Mouse (Mus musculus) neural tube, postnatal 0 days (tissue): Measurements from ENCODE around the gene Ly6g6f. TPM values are rescaled to one million over a fixed set of nuclear protein-coding genes. Genes with fewer than 3 reads are reported as not detected.

Experiments
- polyA plus RNA-seq: library from polyadenylated mRNA; unstranded; fragments of >200 nt; fragmentation: Nextera tagmentation; extraction: Ambion mirVana; gene quantifications from 2 replicates; pipeline ENCODE4 v1.2.1, GENCODE M21; 2015

Ly6g6f gene
- polyA plus RNA-seq, 1 experiment from 2014 or later: 0.31 TPM

DNA sequence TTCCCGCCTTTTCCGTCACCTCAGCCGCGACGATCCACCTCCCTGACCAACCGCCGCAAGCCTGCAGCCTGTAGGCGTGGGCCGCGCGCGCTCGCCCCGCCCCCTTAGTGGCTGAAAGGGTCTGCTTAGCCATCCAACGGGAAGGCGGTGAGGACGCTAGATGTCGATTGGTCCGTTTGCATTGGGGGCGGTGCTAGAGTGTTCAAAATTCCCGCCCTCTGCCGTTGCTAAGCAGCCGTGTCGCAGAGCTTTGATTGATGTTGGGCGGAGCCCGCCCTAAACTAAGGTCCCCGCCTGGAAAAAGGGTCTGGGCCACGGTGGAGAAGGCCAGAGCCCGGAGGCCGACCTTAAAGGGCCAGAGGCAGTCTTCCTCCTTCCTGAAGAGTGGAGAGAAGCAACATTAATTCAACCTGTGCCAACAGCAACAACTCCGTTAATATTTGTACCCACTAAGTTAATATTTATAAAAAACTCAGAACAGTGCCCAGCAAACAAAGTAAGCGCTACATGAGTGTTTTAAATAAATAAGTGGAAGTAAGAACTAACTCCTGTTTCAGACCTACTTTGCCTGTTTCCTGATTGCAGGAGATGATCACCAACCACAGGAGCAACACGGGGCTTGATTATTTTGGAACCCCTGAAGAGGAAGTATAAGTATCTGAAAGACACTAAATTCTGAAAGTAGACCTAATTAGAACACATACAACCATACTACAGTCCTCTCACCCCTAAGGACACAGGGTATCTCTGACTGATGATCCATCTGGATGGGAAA lies 38.5 kb downstream of the Ly6g6f start, which contains the start of gene Msh5:
Gene Msh5, minus strand, starts transcription at position 65 of the 775 bp plus-strand sequence.

Other genes starting within 250 kb of the Ly6g6f start
- 39.4 and 46.3 TPM in 2 replicates for gene Stk19, start 248.7 kb downstream of the Ly6g6f start, polyA plus RNA-seq
- gene Dxo, start 248.6 kb downstream of the Ly6g6f start, polyA plus RNA-seq: 40.6 and 50.7 TPM in 2 replicates
- gene Skiv2l, start 235.4 kb downstream of the Ly6g6f start, polyA plus RNA-seq: 39.3 and 47.4 TPM in 2 replicates
- gene Nelfe, start 235.2 kb downstream of the Ly6g6f start, polyA plus RNA-seq: 57.6 and 63.6 TPM in 2 replicates
- 1.4 and 1.6 TPM in 2 replicates for gene Cfb, start 223.1 kb downstream of the Ly6g6f start, polyA plus RNA-seq
- gene Zbtb12, start 206.1 kb downstream of the Ly6g6f start, polyA plus RNA-seq: 6.0 and 6.9 TPM in 2 replicates
- not detected in 2 replicates for gene Gm20547, start 203.6 kb downstream of the Ly6g6f start, polyA plus RNA-seq
- gene C2, start 187.3 kb downstream of the Ly6g6f start, polyA plus RNA-seq: 4.2 and 4.8 TPM in 2 replicates
- gene Ehmt2, start 187.1 kb downstream of the Ly6g6f start, polyA plus RNA-seq: 59.7 and 73.8 TPM in 2 replicates
- 0.10 TPM in 1 of 2 replicates, not detected in the other for gene Slc44a4, start 171.1 kb downstream of the Ly6g6f start, polyA plus RNA-seq
- 40.7 and 44.0 TPM in 2 replicates for gene Neu1, start 154.4 kb downstream of the Ly6g6f start, polyA plus RNA-seq
- gene Hspa1b, start 126.4 kb downstream of the Ly6g6f start, polyA plus RNA-seq: 0.79 and 1.4 TPM in 2 replicates
- gene Gm20481, start 115.7 kb downstream of the Ly6g6f start, polyA plus RNA-seq: not detected in 2 replicates
- gene Hspa1a, start 113.5 kb downstream of the Ly6g6f start, polyA plus RNA-seq: 13.8 and 15.5 TPM in 2 replicates
- 0.58 and 0.76 TPM in 2 replicates for gene Hspa1l, start 112.9 kb downstream of the Ly6g6f start, polyA plus RNA-seq
- gene Lsm2, start 103.7 kb downstream of the Ly6g6f start, polyA plus RNA-seq: 88.6 and 94.3 TPM in 2 replicates
- 38.5 and 45.0 TPM in 2 replicates for gene Vars, start 84.6 kb downstream of the Ly6g6f start, polyA plus RNA-seq
- 0.25 and 0.59 TPM in 2 replicates for gene Vwa7, start 69.0 kb downstream of the Ly6g6f start, polyA plus RNA-seq
- 3.2 and 4.4 TPM in 2 replicates for gene Sapcd1, start 57.6 kb downstream of the Ly6g6f start, polyA plus RNA-seq
- gene Msh5, start 38.9 kb downstream of the Ly6g6f start, polyA plus RNA-seq: 1.6 and 2.0 TPM in 2 replicates
- gene Clic1, start 35.6 kb downstream of the Ly6g6f start, polyA plus RNA-seq: 72.4 and 75.0 TPM in 2 replicates
- gene Ddah2, start 26.6 kb downstream of the Ly6g6f start, polyA plus RNA-seq: 173 and 187 TPM in 2 replicates
- gene Ly6g6c, start 20.2 kb downstream of the Ly6g6f start, polyA plus RNA-seq: not detected in 2 replicates
- 0.19 and 0.22 TPM in 2 replicates for gene Mpig6b, start 19.4 kb downstream of the Ly6g6f start, polyA plus RNA-seq
- gene Ly6g6e, start 8.7 kb downstream of the Ly6g6f start, polyA plus RNA-seq: 0.52 and 1.2 TPM in 2 replicates
- 0.81 and 1.9 TPM in 2 replicates for gene Ly6g6d, start 7.5 kb downstream of the Ly6g6f start, polyA plus RNA-seq
- 114 and 120 TPM in 2 replicates for gene Abhd16a, start 3.7 kb upstream of the Ly6g6f start, polyA plus RNA-seq
- gene Ly6g5c, start 22.7 kb upstream of the Ly6g6f start, polyA plus RNA-seq: not detected in 2 replicates
- 0.48 and 0.59 TPM in 2 replicates for gene Ly6g5b, start 29.8 kb upstream of the Ly6g6f start, polyA plus RNA-seq
- 15.3 and 17.2 TPM in 2 replicates for gene Gpank1, start 35.8 kb upstream of the Ly6g6f start, polyA plus RNA-seq
- gene Csnk2b, start 36.4 kb upstream of the Ly6g6f start, polyA plus RNA-seq: 377 and 395 TPM in 2 replicates
- gene D17H6S53E, start 40.8 kb upstream of the Ly6g6f start, polyA plus RNA-seq: 9.6 and 11.8 TPM in 2 replicates
- 0.21 TPM in 1 of 2 replicates, not detected in the other for gene Apom, start 46.4 kb upstream of the Ly6g6f start, polyA plus RNA-seq
- gene Bag6, start 49.6 kb upstream of the Ly6g6f start, polyA plus RNA-seq: 51.1 and 58.5 TPM in 2 replicates
- gene Prrc2a, start 79.3 kb upstream of the Ly6g6f start, polyA plus RNA-seq: 109 and 138 TPM in 2 replicates
- 15.4 and 15.5 TPM in 2 replicates for gene Aif1, start 90.5 kb upstream of the Ly6g6f start, polyA plus RNA-seq
- 10.1 and 10.9 TPM in 2 replicates for gene Lst1, start 102.8 kb upstream of the Ly6g6f start, polyA plus RNA-seq
- gene Ltb, start 108.8 kb upstream of the Ly6g6f start, polyA plus RNA-seq: 1.4 and 1.6 TPM in 2 replicates
- gene Tnf, start 116.4 kb upstream of the Ly6g6f start, polyA plus RNA-seq: 0.12 TPM in 1 of 2 replicates, not detected in the other
- 0.71 and 1.0 TPM in 2 replicates for gene Lta, start 119.7 kb upstream of the Ly6g6f start, polyA plus RNA-seq
- 0.46 and 0.48 TPM in 2 replicates for gene Gm16181, start 135.2 kb upstream of the Ly6g6f start, polyA plus RNA-seq
- 210 and 227 TPM in 2 replicates for gene Atp6v1g2, start 148.1 kb upstream of the Ly6g6f start, polyA plus RNA-seq
- gene Nfkbil1, start 150.2 kb upstream of the Ly6g6f start, polyA plus RNA-seq: 12.5 and 13.2 TPM in 2 replicates
- 251 and 271 TPM in 2 replicates for gene Ddx39b, start 156.1 kb upstream of the Ly6g6f start, polyA plus RNA-seq
- 158 and 172 TPM in 2 replicates for gene H2-D1, start 177.1 kb upstream of the Ly6g6f start, polyA plus RNA-seq
- 0.65 and 1.1 TPM in 2 replicates for gene H2-Q1, start 234.8 kb upstream of the Ly6g6f start, polyA plus RNA-seq